Mouse (Mus musculus): ENCODE measurements at regions not wholly inside any gene's neighbourhood (a gene's known extent, or its start where the extent isn't known, plus 50 kb on each side); places are given as distances from the start of the nearest gene placed in this dataset.
A peak's percentile ranks its signal among the peaks of the same experiment; 100 is the strongest.

DNA sequence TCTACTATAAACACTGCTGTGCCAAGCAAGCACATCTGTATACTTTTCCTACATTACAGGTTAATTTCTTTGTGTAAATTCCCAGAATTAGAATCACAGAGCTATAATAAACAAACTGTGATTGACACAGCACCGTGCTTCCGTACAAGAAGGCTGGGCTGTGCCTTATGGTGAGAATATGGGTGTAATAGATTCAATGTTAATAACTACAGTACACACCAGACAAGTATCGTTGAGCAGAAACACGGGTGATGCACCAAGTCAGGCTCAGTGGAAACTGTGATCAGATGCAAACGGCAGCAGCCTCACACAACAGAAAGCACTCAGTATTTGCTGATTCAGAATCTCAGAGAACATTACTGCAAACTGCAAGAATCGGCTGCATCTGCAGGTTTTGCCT lies 86.5 kb upstream of the Cep85l start:
- peak overlapping the region; percentile 66 for H3K27ac ChIP-seq (ENCODE audit: low read depth)
- no peak for ATAC-seq (ENCODE audit: insufficient read depth, low read depth)
- no peak overlapping the region for H3K9ac ChIP-seq (replicated peaks; ENCODE audit: low read depth, low read length)

DNA sequence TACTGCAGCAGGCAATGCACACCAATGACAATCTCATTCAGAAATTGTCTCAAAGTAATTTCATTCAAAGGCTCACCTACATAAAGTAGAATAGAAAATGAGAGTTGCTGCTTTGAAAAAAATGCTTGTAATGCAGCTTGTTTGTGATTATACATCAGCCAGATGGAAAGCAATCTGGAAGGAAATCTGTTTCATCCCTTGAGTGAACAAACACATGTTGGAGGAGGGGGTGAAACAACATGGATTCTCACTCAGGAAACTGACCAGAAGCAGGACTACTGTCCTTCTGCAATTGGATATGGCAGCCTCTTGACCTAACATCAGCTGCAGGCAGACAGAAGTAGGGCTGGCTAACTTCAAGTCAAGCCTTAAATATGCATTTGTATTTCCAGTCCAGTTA lies 84.8 kb upstream of the Cep85l start:
- no peak for TF ChIP-seq CTCF (IDR thresholded peaks at IDR 0.05; ENCODE audit: low read depth)
- no peak for TF ChIP-seq EP300 (IDR thresholded peaks at IDR 0.05; ENCODE audit: low read depth)
- DNase-seq (ENCODE audit: low spot score) (no peak), ATAC-seq (ENCODE audit: insufficient read depth, low read depth) (no peak)
- Histone ChIP-seq H3K27me3 (ENCODE audit: control insufficient read depth, insufficient read depth, low read length) (no peaks in the 10 kb centered on the region), H3K4me2 (ENCODE audit: low read depth, low read length) (no peak overlapping the region), H3K4me1 (ENCODE audit: control insufficient read depth, insufficient read depth) (peaks cover 50% of the 10 kb centered on the region), H3K36me3 (replicated peaks; ENCODE audit: control insufficient read depth, insufficient read depth, low read length) (no peaks in the 10 kb centered on the region), H3K9me3 (replicated peaks; ENCODE audit: control insufficient read depth, low read length) (no peaks in the 10 kb centered on the region), H3K27ac (ENCODE audit: low read depth) (peak overlapping the region; percentile 65; the same call in 1 of the 2 replicates), H3K9ac (replicated peaks; ENCODE audit: low read depth, low read length) (no peak overlapping the region), H3K4me3 (ENCODE audit: low read depth, low read length) (no peak overlapping the region)

More for the DNA sequence above, 86.5 kb upstream of the Cep85l start:
- TF ChIP-seq EP300 (IDR thresholded peaks at IDR 0.05; ENCODE audit: low read depth), result no peak
- TF ChIP-seq CTCF (IDR thresholded peaks at IDR 0.05; ENCODE audit: low read depth), result no peak
- 67% methylated on average over 6 of the region's 6 CpGs for WGBS
- Histone ChIP-seq H3K27me3 (ENCODE audit: control insufficient read depth, insufficient read depth, low read length) (no peaks in the 10 kb centered on the region), H3K9me3 (replicated peaks; ENCODE audit: control insufficient read depth, low read length) (peaks cover 2% of the 10 kb centered on the region; the same call in 1 of the 2 replicates), H3K4me3 (ENCODE audit: low read depth, low read length) (no peak overlapping the region), H3K4me1 (ENCODE audit: control insufficient read depth, insufficient read depth) (peaks cover 44% of the 10 kb centered on the region), H3K4me2 (ENCODE audit: low read depth, low read length) (no peak overlapping the region), H3K36me3 (replicated peaks; ENCODE audit: control insufficient read depth, insufficient read depth, low read length) (no peaks in the 10 kb centered on the region)
- DNase-seq (ENCODE audit: low spot score), result no peak

DNA sequence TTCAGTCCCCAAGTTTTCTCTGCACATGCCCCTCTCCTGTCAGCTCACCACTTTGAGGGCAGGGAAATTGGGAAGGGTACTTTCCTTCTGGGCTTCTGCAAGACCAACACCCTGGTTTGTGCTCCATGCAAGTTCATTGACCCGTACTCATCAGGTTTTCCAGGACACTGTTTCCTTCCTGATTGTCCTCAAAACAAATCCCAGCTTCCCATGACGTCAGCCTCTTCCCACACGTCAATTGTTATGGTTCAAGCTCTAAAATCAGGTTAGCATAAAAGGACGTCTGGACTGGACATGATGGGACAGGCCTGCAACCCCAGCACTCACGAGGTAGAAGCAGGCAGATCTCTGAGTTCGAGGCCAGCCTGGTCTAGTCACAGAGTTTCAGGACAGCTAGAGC lies 84.3 kb upstream of the Cep85l start:
- Histone ChIP-seq H3K9me3 (replicated peaks; ENCODE audit: control insufficient read depth, low read length) (no peaks in the 10 kb centered on the region), H3K27ac (ENCODE audit: low read depth) (peak overlapping the region; percentile 65), H3K36me3 (replicated peaks; ENCODE audit: control insufficient read depth, insufficient read depth, low read length) (no peaks in the 10 kb centered on the region), H3K27me3 (ENCODE audit: control insufficient read depth, insufficient read depth, low read length) (no peaks in the 10 kb centered on the region), H3K9ac (replicated peaks; ENCODE audit: low read depth, low read length) (no peak overlapping the region), H3K4me1 (ENCODE audit: control insufficient read depth, insufficient read depth) (peaks cover 50% of the 10 kb centered on the region), H3K4me3 (ENCODE audit: low read depth, low read length) (no peak overlapping the region), H3K4me2 (ENCODE audit: low read depth, low read length) (no peak overlapping the region)
- TF ChIP-seq EP300 (IDR thresholded peaks at IDR 0.05; ENCODE audit: low read depth) (peak; percentile 46; the same call in 1 of the 2 replicates), CTCF (IDR thresholded peaks at IDR 0.05; ENCODE audit: low read depth) (no peak)
- DNase-seq (ENCODE audit: low spot score) (no peak), ATAC-seq (ENCODE audit: insufficient read depth, low read depth) (no peak)
- WGBS, result 68% methylated on average over 6 of the region's 6 CpGs

DNA sequence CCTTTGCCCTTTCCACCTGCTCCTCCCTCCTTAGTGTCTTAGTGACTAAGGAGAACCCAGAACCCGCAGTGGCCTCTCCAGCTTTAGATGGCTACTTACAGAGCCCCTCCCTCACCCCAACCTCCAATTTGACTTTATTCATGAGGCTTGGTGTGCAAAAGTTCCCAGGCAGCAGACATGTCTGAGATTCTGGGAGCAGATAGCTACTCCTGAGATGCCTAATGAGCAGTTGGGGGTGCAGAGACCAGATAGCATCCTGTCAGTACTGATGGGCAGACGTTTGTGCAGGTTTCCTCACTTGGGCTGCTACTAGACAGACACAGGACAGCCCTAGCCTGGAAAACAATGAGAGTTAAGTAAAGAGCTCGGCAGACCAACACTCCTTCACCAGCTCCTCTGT lies 83.7 kb upstream of the Cep85l start:
- DNase-seq (ENCODE audit: low spot score), result no peak
- Histone ChIP-seq H3K4me2 (ENCODE audit: low read depth, low read length) (peak overlapping the region; percentile 54; the same call in 1 of the 2 replicates), H3K4me3 (ENCODE audit: low read depth, low read length) (no peak overlapping the region), H3K4me1 (ENCODE audit: control insufficient read depth, insufficient read depth) (peaks cover 50% of the 10 kb centered on the region), H3K36me3 (replicated peaks; ENCODE audit: control insufficient read depth, insufficient read depth, low read length) (no peaks in the 10 kb centered on the region), H3K9ac (replicated peaks; ENCODE audit: low read depth, low read length) (no peak overlapping the region), H3K27ac (ENCODE audit: low read depth) (peak overlapping the region; percentile 65), H3K9me3 (replicated peaks; ENCODE audit: control insufficient read depth, low read length) (no peaks in the 10 kb centered on the region), H3K27me3 (ENCODE audit: control insufficient read depth, insufficient read depth, low read length) (no peaks in the 10 kb centered on the region)
- TF ChIP-seq CTCF (IDR thresholded peaks at IDR 0.05; ENCODE audit: low read depth), result no peak
- TF ChIP-seq EP300 (IDR thresholded peaks at IDR 0.05; ENCODE audit: low read depth), result no peak
- WGBS, result 57% methylated on average over 3 of the region's 3 CpGs
- no peak for ATAC-seq (ENCODE audit: insufficient read depth, low read depth)

GRCm38 (mm10) chr10:53462449-53463308 lies 82.9 kb upstream of the Cep85l start:
- TF ChIP-seq EP300 (IDR thresholded peaks at IDR 0.05; ENCODE audit: low read depth) (no peak), CTCF (IDR thresholded peaks at IDR 0.05; ENCODE audit: low read depth) (no peak)
- Histone ChIP-seq H3K4me1 (ENCODE audit: control insufficient read depth, insufficient read depth) (peaks cover 50% of the 10 kb centered on the region), H3K4me3 (ENCODE audit: low read depth, low read length) (peak overlapping the region; percentile 23), H3K27ac (ENCODE audit: low read depth) (peak overlapping the region; percentile 65), H3K36me3 (replicated peaks; ENCODE audit: control insufficient read depth, insufficient read depth, low read length) (no peaks in the 10 kb centered on the region), H3K9ac (replicated peaks; ENCODE audit: low read depth, low read length) (peak overlapping the region; percentile 21; the same call in 1 of the 2 replicates), H3K9me3 (replicated peaks; ENCODE audit: control insufficient read depth, low read length) (no peaks in the 10 kb centered on the region), H3K4me2 (ENCODE audit: low read depth, low read length) (peak overlapping the region; percentile 54), H3K27me3 (ENCODE audit: control insufficient read depth, insufficient read depth, low read length) (no peaks in the 10 kb centered on the region)
- 28% methylated on average over 15 of the region's 15 CpGs for WGBS
- peak; percentile 57 for ATAC-seq (ENCODE audit: insufficient read depth, low read depth)
- DNase-seq (ENCODE audit: low spot score), result peak; percentile 50
